Mouse (Mus musculus) R1 (cell line): ENCODE measurements at regions not wholly inside any gene's neighbourhood (a gene's known extent, or its start where the extent isn't known, plus 50 kb on each side); places are given as distances from the start of the nearest gene placed in this dataset.

Source experiments
- DNase-seq: peaks from one replicate; pipeline ENCODE4 v3.0.0-alpha.2; 2018; ENCODE audit warnings: low read depth, low spot score

GRCm38 (mm10) chr17:45824977-45825376, 91.3 kb upstream of the 1600014C23Rik start:
- DNase-seq = no peak

GRCm38 (mm10) chr17:45823501-45823900, 89.9 kb upstream of the 1600014C23Rik start:
- peak; percentile 89 for DNase-seq

GRCm38 (mm10) chr17:45822427-45822826, 88.8 kb upstream of the 1600014C23Rik start:
- DNase-seq = no peak

- DNase-seq = peak; percentile 79
Measured at GRCm38 (mm10) chr17:45821356-45821755, 87.7 kb upstream of the 1600014C23Rik start.

- no peak for DNase-seq
Measured at GRCm38 (mm10) chr17:45819143-45819542, 85.5 kb upstream of the 1600014C23Rik start.

GRCm38 (mm10) chr17:45816566-45816965, 82.9 kb upstream of the 1600014C23Rik start:
- DNase-seq = no peak

- DNase-seq = no peak
Measured at GRCm38 (mm10) chr17:45815833-45816232, 82.2 kb upstream of the 1600014C23Rik start.

- no peak for DNase-seq
Measured at GRCm38 (mm10) chr17:45815341-45815740, 81.7 kb upstream of the 1600014C23Rik start.

- no peak for DNase-seq
Measured at GRCm38 (mm10) chr17:45814586-45814985, 80.9 kb upstream of the 1600014C23Rik start.

GRCm38 (mm10) chr17:45813956-45814355, 80.3 kb upstream of the 1600014C23Rik start:
- DNase-seq = no peak

GRCm38 (mm10) chr17:45812289-45812955, 78.8 kb upstream of the 1600014C23Rik start:
- no peak for DNase-seq

GRCm38 (mm10) chr17:45811632-45812221, 78.1 kb upstream of the 1600014C23Rik start:
- DNase-seq = no peak

GRCm38 (mm10) chr17:45809728-45810127, 76.1 kb upstream of the 1600014C23Rik start:
- peak; percentile 63 for DNase-seq

GRCm38 (mm10) chr17:45808374-45808773, 74.7 kb upstream of the 1600014C23Rik start:
- DNase-seq = no peak

- DNase-seq = no peak
Measured at GRCm38 (mm10) chr17:45807452-45807851, 73.8 kb upstream of the 1600014C23Rik start.

GRCm38 (mm10) chr17:45806831-45807230, 73.2 kb upstream of the 1600014C23Rik start:
- no peak for DNase-seq

GRCm38 (mm10) chr17:45806430-45806829, 72.8 kb upstream of the 1600014C23Rik start:
- no peak for DNase-seq

- DNase-seq = peak; percentile 57
Measured at GRCm38 (mm10) chr17:45805471-45806082, 71.9 kb upstream of the 1600014C23Rik start.

GRCm38 (mm10) chr17:45803331-45803730, 69.7 kb upstream of the 1600014C23Rik start:
- DNase-seq = no peak

- DNase-seq = no peak
Measured at GRCm38 (mm10) chr17:45802439-45802838, 68.8 kb upstream of the 1600014C23Rik start.

- no peak for DNase-seq
Measured at GRCm38 (mm10) chr17:45799725-45800124, 66.1 kb upstream of the 1600014C23Rik start.

- DNase-seq = no peak
Measured at GRCm38 (mm10) chr17:45798996-45799395, 65.4 kb upstream of the 1600014C23Rik start.

- no peak for DNase-seq
Measured at GRCm38 (mm10) chr17:45798456-45798855, 64.8 kb upstream of the 1600014C23Rik start.
